Mouse (Mus musculus): ENCODE measurements around the gene Fancc. TPM values are rescaled to one million over a fixed set of nuclear protein-coding genes. Genes with fewer than 3 reads are reported as not detected.
A peak's percentile ranks its signal among the peaks of the same experiment; 100 is the strongest.
"Not testable (repeated sequence)": the region's sequence is repeated elsewhere in the genome, so short reads cannot be mapped to it uniquely, and the experiment has no call there.

The Fancc gene
- polyA plus RNA-seq, 1 experiment from 2014 or later = 23.7 TPM

GRCm38 (mm10) chr13:63445419-63445818, 51.7 kb downstream of the Fancc start:
- no peak overlapping the region for H3K4me3 ChIP-seq (ENCODE audit: low read depth, low read length)
- WGBS = 83% methylated on average over 6 of the region's 6 CpGs

GRCm38 (mm10) chr13:63432759-63433158, 64.3 kb downstream of the Fancc start:
- H3K4me1 ChIP-seq (ENCODE audit: control insufficient read depth, insufficient read depth, low read length) = peaks cover 7% of the 10 kb centered on the region
- no peak overlapping the region for H3K4me2 ChIP-seq
- H3K27ac ChIP-seq (ENCODE audit: low read depth, low read length) = no peak overlapping the region
- H3K36me3 ChIP-seq (ENCODE audit: control insufficient read depth, insufficient read depth, low read length) = no peaks in the 10 kb centered on the region
- WGBS = 90% methylated on average over 3 of the region's 3 CpGs
- H3K9me3 ChIP-seq (ENCODE audit: control insufficient read depth, low read length) = no peaks in the 10 kb centered on the region
- ATAC-seq (ENCODE audit: low FRiP score) (no peak), DNase-seq (ENCODE audit: low spot score, missing footprints) (peak; percentile 75)
- H3K4me3 ChIP-seq (ENCODE audit: low read depth, low read length) = no peak overlapping the region
- H3K27me3 ChIP-seq (ENCODE audit: control insufficient read depth, insufficient read depth, low read length) = no peaks in the 10 kb centered on the region
- H3K9ac ChIP-seq (ENCODE audit: low read length) = no peak overlapping the region

More at GRCm38 (mm10) chr13:63445419-63445818, 51.7 kb downstream of the Fancc start:
- Histone ChIP-seq H3K9ac (ENCODE audit: low read length) (no peak overlapping the region), H3K27me3 (ENCODE audit: control insufficient read depth, insufficient read depth, low read length) (no peaks in the 10 kb centered on the region), H3K36me3 (ENCODE audit: control insufficient read depth, insufficient read depth, low read length) (no peaks in the 10 kb centered on the region), H3K4me1 (ENCODE audit: control insufficient read depth, insufficient read depth, low read length) (no peaks in the 10 kb centered on the region), H3K9me3 (ENCODE audit: control insufficient read depth, low read length) (no peaks in the 10 kb centered on the region), H3K4me2 (no peak overlapping the region), H3K27ac (ENCODE audit: low read depth, low read length) (no peak overlapping the region)
- DNase-seq (ENCODE audit: low spot score, missing footprints) = no peak
- no peak for ATAC-seq (ENCODE audit: low FRiP score)

- no peak for ATAC-seq (ENCODE audit: low FRiP score)
- Histone ChIP-seq H3K36me3 (ENCODE audit: control insufficient read depth, insufficient read depth, low read length) (no peaks in the 10 kb centered on the region), H3K27me3 (ENCODE audit: control insufficient read depth, insufficient read depth, low read length) (no peaks in the 10 kb centered on the region), H3K4me1 (ENCODE audit: control insufficient read depth, insufficient read depth, low read length) (peaks cover 7% of the 10 kb centered on the region), H3K4me3 (ENCODE audit: low read depth, low read length) (peak overlapping the region; percentile 75), H3K27ac (ENCODE audit: low read depth, low read length) (peak overlapping the region; percentile 94), H3K4me2 (peak overlapping the region; percentile 55), H3K9me3 (ENCODE audit: control insufficient read depth, low read length) (no peaks in the 10 kb centered on the region), H3K9ac (ENCODE audit: low read length) (peak overlapping the region; percentile 83)
- no peak for DNase-seq (ENCODE audit: low spot score, missing footprints)
- WGBS = 23% methylated on average over 5 of the region's 5 CpGs
Measured at GRCm38 (mm10) chr13:63431857-63432191, 65.3 kb downstream of the Fancc start.

- Histone ChIP-seq H3K9ac (ENCODE audit: low read length) (peak overlapping the region; percentile 83), H3K27me3 (ENCODE audit: control insufficient read depth, insufficient read depth, low read length) (no peaks in the 10 kb centered on the region), H3K4me3 (ENCODE audit: low read depth, low read length) (peak overlapping the region; percentile 75), H3K4me2 (peak overlapping the region; percentile 55), H3K9me3 (ENCODE audit: control insufficient read depth, low read length) (no peaks in the 10 kb centered on the region), H3K36me3 (ENCODE audit: control insufficient read depth, insufficient read depth, low read length) (no peaks in the 10 kb centered on the region), H3K4me1 (ENCODE audit: control insufficient read depth, insufficient read depth, low read length) (peaks cover 7% of the 10 kb centered on the region), H3K27ac (ENCODE audit: low read depth, low read length) (peak overlapping the region; percentile 94)
- peak; percentile 99 for DNase-seq (ENCODE audit: low spot score, missing footprints)
- under 1% methylated on average over 75 of the region's 82 CpGs for WGBS
- ATAC-seq (ENCODE audit: low FRiP score) = peak; percentile 96
Measured at GRCm38 (mm10) chr13:63431030-63431856, 65.8 kb downstream of the Fancc start.

- Histone ChIP-seq H3K27ac (ENCODE audit: low read depth, low read length) (peak overlapping the region; percentile 94), H3K9me3 (ENCODE audit: control insufficient read depth, low read length) (no peaks in the 10 kb centered on the region), H3K4me1 (ENCODE audit: control insufficient read depth, insufficient read depth, low read length) (peaks cover 7% of the 10 kb centered on the region), H3K36me3 (ENCODE audit: control insufficient read depth, insufficient read depth, low read length) (no peaks in the 10 kb centered on the region), H3K27me3 (ENCODE audit: control insufficient read depth, insufficient read depth, low read length) (no peaks in the 10 kb centered on the region), H3K9ac (ENCODE audit: low read length) (peak overlapping the region; percentile 83), H3K4me3 (ENCODE audit: low read depth, low read length) (peak overlapping the region; percentile 75), H3K4me2 (peak overlapping the region; percentile 55)
- WGBS = 0% methylated on average over 4 of the region's 4 CpGs
- DNase-seq (ENCODE audit: low spot score, missing footprints) = no peak
- peak; percentile 76 for ATAC-seq (ENCODE audit: low FRiP score)
Measured at GRCm38 (mm10) chr13:63430681-63431029, 66.4 kb downstream of the Fancc start.

- ATAC-seq (ENCODE audit: low FRiP score) (peak; percentile 12; the same call in 1 of the 2 replicates), DNase-seq (ENCODE audit: low spot score, missing footprints) (peak; percentile 78)
- Histone ChIP-seq H3K36me3 (ENCODE audit: control insufficient read depth, insufficient read depth, low read length) (no peaks in the 10 kb centered on the region), H3K4me1 (ENCODE audit: control insufficient read depth, insufficient read depth, low read length) (peaks cover 7% of the 10 kb centered on the region), H3K27ac (ENCODE audit: low read depth, low read length) (no peak overlapping the region; the same call in 1 of the 2 replicates), H3K4me3 (ENCODE audit: low read depth, low read length) (peak overlapping the region; percentile 75), H3K9ac (ENCODE audit: low read length) (no peak overlapping the region; the same call in 1 of the 2 replicates), H3K4me2 (peak overlapping the region; percentile 55; the same call in 1 of the 2 replicates), H3K9me3 (ENCODE audit: control insufficient read depth, low read length) (no peaks in the 10 kb centered on the region), H3K27me3 (ENCODE audit: control insufficient read depth, insufficient read depth, low read length) (no peaks in the 10 kb centered on the region)
- WGBS = 80% methylated on average over 9 of the region's 9 CpGs
Measured at GRCm38 (mm10) chr13:63430206-63430605, 66.9 kb downstream of the Fancc start.

- H3K4me3 ChIP-seq (ENCODE audit: low read depth, low read length); H3K4me2 ChIP-seq; H3K36me3 ChIP-seq (ENCODE audit: control insufficient read depth, insufficient read depth, low read length); H3K4me1 ChIP-seq (ENCODE audit: control insufficient read depth, insufficient read depth, low read length); H3K9me3 ChIP-seq (ENCODE audit: control insufficient read depth, low read length); H3K27me3 ChIP-seq (ENCODE audit: control insufficient read depth, insufficient read depth, low read length); H3K27ac ChIP-seq (ENCODE audit: low read depth, low read length); ATAC-seq (ENCODE audit: low FRiP score); H3K9ac ChIP-seq (ENCODE audit: low read length): not testable (repeated sequence)
- peak; percentile 54 for DNase-seq (ENCODE audit: low spot score, missing footprints)
- 92% methylated on average over 5 of the region's 5 CpGs for WGBS
Measured at GRCm38 (mm10) chr13:63428211-63428610, 68.9 kb downstream of the Fancc start.

GRCm38 (mm10) chr13:63423060-63423459, 74.0 kb downstream of the Fancc start:
- Histone ChIP-seq H3K27me3 (ENCODE audit: control insufficient read depth, insufficient read depth, low read length) (no peaks in the 10 kb centered on the region), H3K4me2 (no peak overlapping the region), H3K9ac (ENCODE audit: low read length) (no peak overlapping the region), H3K4me3 (ENCODE audit: low read depth, low read length) (no peak overlapping the region), H3K4me1 (ENCODE audit: control insufficient read depth, insufficient read depth, low read length) (no peaks in the 10 kb centered on the region), H3K27ac (ENCODE audit: low read depth, low read length) (no peak overlapping the region), H3K36me3 (ENCODE audit: control insufficient read depth, insufficient read depth, low read length) (no peaks in the 10 kb centered on the region), H3K9me3 (ENCODE audit: control insufficient read depth, low read length) (no peaks in the 10 kb centered on the region)
- ATAC-seq (ENCODE audit: low FRiP score) (no peak), DNase-seq (ENCODE audit: low spot score, missing footprints) (no peak)
- 98% methylated on average over 2 of the region's 2 CpGs for WGBS

GRCm38 (mm10) chr13:63421225-63421624, 75.9 kb downstream of the Fancc start:
- Histone ChIP-seq H3K4me3 (ENCODE audit: low read depth, low read length) (no peak overlapping the region), H3K4me2 (no peak overlapping the region), H3K27me3 (ENCODE audit: control insufficient read depth, insufficient read depth, low read length) (no peaks in the 10 kb centered on the region), H3K9ac (ENCODE audit: low read length) (no peak overlapping the region), H3K9me3 (ENCODE audit: control insufficient read depth, low read length) (no peaks in the 10 kb centered on the region), H3K4me1 (ENCODE audit: control insufficient read depth, insufficient read depth, low read length) (no peaks in the 10 kb centered on the region), H3K27ac (ENCODE audit: low read depth, low read length) (no peak overlapping the region), H3K36me3 (ENCODE audit: control insufficient read depth, insufficient read depth, low read length) (no peaks in the 10 kb centered on the region)
- DNase-seq (ENCODE audit: low spot score, missing footprints) (no peak), ATAC-seq (ENCODE audit: low FRiP score) (no peak)

Data from midbrain, embryonic 11.5 days (tissue).